Mouse (Mus musculus) myocyte (in vitro differentiated cells): ENCODE results near the gene Slc13a1. TPM values are rescaled to one million over a fixed set of nuclear protein-coding genes. Genes with fewer than 3 reads are reported as not detected.

Experiments used
- H3K27me3 ChIP-seq: one replicate; pipeline ENCODE4 v1.6.1; 2011; ENCODE audit not compliant: control insufficient read depth, insufficient read depth, insufficient read length
- H3K36me3 ChIP-seq: one replicate; pipeline ENCODE4 v1.6.1; 2011; ENCODE audit not compliant: control insufficient read depth, insufficient read depth
- H3K4me2 ChIP-seq: one replicate; pipeline ENCODE4 v1.6.1; 2011; ENCODE audit warnings: low read depth, control low read depth
- H3K4me3 ChIP-seq: one replicate; pipeline ENCODE4 v1.5.1; 2011; ENCODE audit warnings: mild to moderate bottlenecking, control low read depth, moderate library complexity
- H3K79me2 ChIP-seq: one replicate; pipeline ENCODE4 v1.6.1; 2011; ENCODE audit not compliant: control insufficient read depth, insufficient read depth
- H3ac ChIP-seq: one replicate; pipeline ENCODE4 v1.6.1; 2011; ENCODE audit not compliant: control insufficient read depth, insufficient read length
- CEBPB ChIP-seq: IDR thresholded peaks from 2 replicates; pipeline ENCODE4 v1.6.1; 2011; ENCODE audit warnings: mild to moderate bottlenecking, moderate library complexity; ENCODE audit not compliant: poor library complexity, insufficient read depth, severe bottlenecking
- E2F4 ChIP-seq: IDR thresholded peaks from one replicate; pipeline ENCODE4 v1.6.1; 2011; ENCODE audit warnings: mild to moderate bottlenecking, control low read depth, moderate library complexity; ENCODE audit not compliant: insufficient read depth
- MAX ChIP-seq: IDR thresholded peaks from one replicate; pipeline ENCODE4 v1.6.1; 2011; ENCODE audit warnings: low read depth, mild to moderate bottlenecking, control low read depth
- MYOD1 ChIP-seq, 3 experiments: IDR thresholded peaks; one replicate each; pipeline ENCODE4 v1.6.1; 2011; ENCODE audit warnings: control low read depth in 2 of 3, low read depth in 2 of 3, mild to moderate bottlenecking in 2 of 3, moderate library complexity in 1 of 3; ENCODE audit not compliant: insufficient read length in 2 of 3, control insufficient read depth in 1 of 3
- MYOG ChIP-seq, 3 experiments: IDR thresholded peaks; one replicate each; pipeline ENCODE4 v1.6.1; 2011; ENCODE audit warnings: control low read depth in 2 of 3, low read depth in 2 of 3, mild to moderate bottlenecking in 2 of 3; ENCODE audit not compliant: insufficient read length in 2 of 3, control insufficient read depth in 1 of 3, insufficient read depth in 1 of 3
- POLR2A ChIP-seq: IDR thresholded peaks from one replicate; pipeline ENCODE4 v1.6.1; 2011; ENCODE audit warnings: low read depth, mild to moderate bottlenecking, control low read depth, moderate library complexity; ENCODE audit not compliant: insufficient read length
- POLR2AphosphoS2 ChIP-seq: IDR thresholded peaks from one replicate; pipeline ENCODE4 v1.6.1; 2011; ENCODE audit warnings: low read depth, control low read depth; ENCODE audit not compliant: insufficient read length
- REST ChIP-seq: IDR thresholded peaks from one replicate; pipeline ENCODE4 v1.6.1; 2011; ENCODE audit warnings: mild to moderate bottlenecking, control low read depth, moderate library complexity; ENCODE audit not compliant: insufficient read depth, insufficient read length
- SRF ChIP-seq: IDR thresholded peaks from one replicate; pipeline ENCODE4 v1.6.1; 2011; ENCODE audit warnings: low read depth; ENCODE audit not compliant: control insufficient read depth, insufficient read length
- TCF12 ChIP-seq: IDR thresholded peaks from one replicate; pipeline ENCODE4 v1.6.1; 2011; ENCODE audit warnings: mild to moderate bottlenecking, control low read depth; ENCODE audit not compliant: poor library complexity, insufficient read depth, severe bottlenecking
- TCF3 ChIP-seq: IDR thresholded peaks from one replicate; pipeline ENCODE4 v1.6.1; 2011; ENCODE audit warnings: low read depth, control low read depth; ENCODE audit not compliant: insufficient read length
- USF1 ChIP-seq: IDR thresholded peaks from one replicate; pipeline ENCODE4 v1.6.1; 2011; ENCODE audit warnings: low read depth, mild to moderate bottlenecking, control low read depth, moderate library complexity
- polyA plus RNA-seq: library from polyadenylated mRNA; unstranded; fragments of >200 nt; fragmentation: generic; extraction: Trizol; gene quantifications from one replicate; pipeline ENCODE4 v1.2.1, GENCODE M21; 2012; ENCODE audit warnings: missing spikeins

The Slc13a1 gene
- polyA plus RNA-seq, 1 experiment: 0.11 TPM

- H3K4me3 ChIP-seq: no peak overlapping the region
- H3K36me3 ChIP-seq: no peaks in the 10 kb centered on the region
- no peak overlapping the region for H3ac ChIP-seq
- no peaks in the 10 kb centered on the region for H3K27me3 ChIP-seq
- H3K4me2 ChIP-seq: no peak overlapping the region
- no peak for TF ChIP-seq SRF
- no peaks in the 10 kb centered on the region for H3K79me2 ChIP-seq
These were observed 70.5 kb downstream of the Slc13a1 start for GRCm38 (mm10) chr6:24097400-24097799.

GRCm38 (mm10) chr6:24076089-24076488, 91.8 kb downstream of the Slc13a1 start:
- H3K4me3 ChIP-seq: no peak overlapping the region
- no peak overlapping the region for H3ac ChIP-seq
- no peak overlapping the region for H3K4me2 ChIP-seq
- no peaks in the 10 kb centered on the region for H3K36me3 ChIP-seq
- TF ChIP-seq TCF12: no peak
- H3K79me2 ChIP-seq: no peaks in the 10 kb centered on the region
- H3K27me3 ChIP-seq: no peaks in the 10 kb centered on the region

- Histone ChIP-seq H3K4me3 (no peak overlapping the region), H3K36me3 (no peaks in the 10 kb centered on the region), H3ac (no peak overlapping the region), H3K27me3 (no peaks in the 10 kb centered on the region), H3K79me2 (no peaks in the 10 kb centered on the region), H3K4me2 (no peak overlapping the region)
- no peak for TF ChIP-seq POLR2AphosphoS2
- TF ChIP-seq E2F4: no peak
- no peak for TF ChIP-seq TCF12
- no peak for TF ChIP-seq MYOD1 (IDR thresholded peaks at IDR 0.05; ENCODE audit: control insufficient read depth in 1 of 3, insufficient read length in 2 of 3, low read depth in 2 of 3)
- no peak for TF ChIP-seq MYOG (IDR thresholded peaks at IDR 0.05; ENCODE audit: control insufficient read depth in 1 of 3, insufficient read depth in 1 of 3, insufficient read length in 2 of 3, low read depth in 2 of 3)
- no peak for TF ChIP-seq MAX
These were observed 95.1 kb downstream of the Slc13a1 start for GRCm38 (mm10) chr6:24072804-24073203.

GRCm38 (mm10) chr6:24059754-24060153, 108.1 kb downstream of the Slc13a1 start:
- Histone ChIP-seq H3K27me3 (no peaks in the 10 kb centered on the region), H3K4me3 (no peak overlapping the region), H3K36me3 (no peaks in the 10 kb centered on the region), H3K4me2 (no peak overlapping the region), H3K79me2 (no peaks in the 10 kb centered on the region), H3ac (no peak overlapping the region)
- TF ChIP-seq TCF3 (no peak), POLR2A (no peak), REST (no peak), USF1 (no peak), POLR2AphosphoS2 (no peak), SRF (no peak), MYOG (IDR thresholded peaks at IDR 0.05; ENCODE audit: control insufficient read depth in 1 of 3, insufficient read depth in 1 of 3, insufficient read length in 2 of 3, low read depth in 2 of 3) (no peak), E2F4 (no peak), TCF12 (no peak), MYOD1 (IDR thresholded peaks at IDR 0.05; ENCODE audit: control insufficient read depth in 1 of 3, insufficient read length in 2 of 3, low read depth in 2 of 3) (no peak), CEBPB (no peak), MAX (no peak)

GRCm38 (mm10) chr6:24055086-24055485, 112.8 kb downstream of the Slc13a1 start:
- no peak for TF ChIP-seq USF1
- no peak for TF ChIP-seq CEBPB
- TF ChIP-seq REST: no peak
- no peak for TF ChIP-seq MYOG (IDR thresholded peaks at IDR 0.05; ENCODE audit: control insufficient read depth in 1 of 3, insufficient read depth in 1 of 3, insufficient read length in 2 of 3, low read depth in 2 of 3)
- no peak for TF ChIP-seq POLR2AphosphoS2
- TF ChIP-seq MAX: no peak
- no peak for TF ChIP-seq TCF12
- TF ChIP-seq E2F4: no peak
- TF ChIP-seq SRF: no peak
- no peak for TF ChIP-seq TCF3
- TF ChIP-seq POLR2A: no peak
- TF ChIP-seq MYOD1 (IDR thresholded peaks at IDR 0.05; ENCODE audit: control insufficient read depth in 1 of 3, insufficient read length in 2 of 3, low read depth in 2 of 3): no peak
- Histone ChIP-seq H3ac (no peak overlapping the region), H3K79me2 (no peaks in the 10 kb centered on the region), H3K27me3 (no peaks in the 10 kb centered on the region), H3K4me2 (no peak overlapping the region), H3K4me3 (no peak overlapping the region), H3K36me3 (no peaks in the 10 kb centered on the region)

GRCm38 (mm10) chr6:24054086-24054710, 113.7 kb downstream of the Slc13a1 start:
- H3K36me3 ChIP-seq: no peaks in the 10 kb centered on the region
- no peaks in the 10 kb centered on the region for H3K79me2 ChIP-seq
- H3K4me3 ChIP-seq: no peak overlapping the region
- no peak overlapping the region for H3K4me2 ChIP-seq
- no peaks in the 10 kb centered on the region for H3K27me3 ChIP-seq
- TF ChIP-seq REST (no peak), SRF (no peak), USF1 (no peak), MAX (no peak), E2F4 (no peak), POLR2A (no peak), TCF12 (no peak), MYOD1 (IDR thresholded peaks at IDR 0.05; ENCODE audit: control insufficient read depth in 1 of 3, insufficient read length in 2 of 3, low read depth in 2 of 3) (no peak), CEBPB (no peak), POLR2AphosphoS2 (no peak), MYOG (IDR thresholded peaks at IDR 0.05; ENCODE audit: control insufficient read depth in 1 of 3, insufficient read depth in 1 of 3, insufficient read length in 2 of 3, low read depth in 2 of 3) (no peak), TCF3 (no peak)
- no peak overlapping the region for H3ac ChIP-seq
